Mouse (Mus musculus) kidney, postnatal 14 days (tissue): Measurements from ENCODE around the gene Adipor2.

ENCODE experiments used
- DNase-seq: peaks from one replicate; pipeline ENCODE4 v3.0.0; 2022; ENCODE audit warnings: mixed read lengths

Gene Adipor2

DNA sequence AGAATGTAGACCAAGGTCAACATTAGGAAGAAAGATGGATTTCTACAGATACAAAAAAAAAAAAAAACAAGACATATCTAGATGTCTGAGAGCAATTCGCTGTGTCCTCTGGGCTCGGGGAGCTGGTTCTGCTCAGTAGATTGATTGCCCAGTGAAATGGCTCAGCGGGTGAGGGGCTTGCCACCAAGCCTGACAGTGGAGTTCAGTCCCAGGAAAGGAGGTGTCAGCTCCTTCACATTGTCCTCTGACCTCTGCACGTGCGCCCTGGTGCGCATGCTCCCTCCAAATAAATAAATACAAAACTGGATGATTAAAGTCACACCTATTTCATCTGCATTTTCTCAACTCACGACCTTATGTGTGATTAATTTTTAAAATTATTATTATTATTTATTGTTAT is 1.9 kb upstream of the Adipor2 start:
- no peak for DNase-seq

GRCm38 (mm10) chr6:119418392-119419251 is 1.1 kb upstream of the Adipor2 start:
- peak; percentile 44 for DNase-seq

DNA sequence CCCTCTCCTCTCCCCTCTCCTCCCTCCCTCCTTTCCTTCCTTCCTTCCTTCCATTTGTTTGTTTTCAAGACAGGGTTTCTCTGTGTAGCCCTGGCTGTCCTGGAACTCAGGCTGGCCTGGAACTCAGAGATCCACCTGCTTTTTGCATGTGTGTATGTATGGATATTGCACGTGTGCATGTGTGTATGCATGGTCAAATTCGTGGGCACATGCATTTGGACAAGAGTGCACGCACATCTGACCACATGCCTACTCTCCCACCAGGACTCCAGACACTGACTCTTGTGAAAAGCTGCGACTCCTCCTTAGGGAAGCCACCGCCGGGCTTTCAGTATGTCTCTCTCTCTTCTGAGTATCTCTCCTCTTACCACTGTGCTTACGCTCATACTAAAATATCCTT is 317 bp upstream of the Adipor2 start:
- no peak for DNase-seq

DNA sequence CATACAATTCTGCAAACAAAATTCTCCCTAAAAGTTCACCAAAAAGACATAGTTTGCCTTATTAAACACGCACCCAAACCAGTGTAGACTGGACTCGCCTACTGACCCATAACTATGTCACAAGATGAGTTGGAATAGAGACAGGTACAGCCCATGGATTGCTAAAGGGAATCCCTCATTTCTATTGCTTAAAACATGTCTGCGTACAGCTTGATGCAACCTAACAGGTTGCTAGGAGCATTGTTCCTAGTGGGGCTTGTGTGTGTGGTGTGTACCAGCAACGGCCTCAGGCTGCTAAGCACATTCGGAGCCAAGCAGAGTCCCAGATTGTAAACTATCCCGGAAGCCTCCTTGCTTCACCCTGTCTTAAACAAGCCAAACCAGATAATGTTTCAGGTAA is 861 bp downstream of the Adipor2 start:
- no peak for DNase-seq

DNA sequence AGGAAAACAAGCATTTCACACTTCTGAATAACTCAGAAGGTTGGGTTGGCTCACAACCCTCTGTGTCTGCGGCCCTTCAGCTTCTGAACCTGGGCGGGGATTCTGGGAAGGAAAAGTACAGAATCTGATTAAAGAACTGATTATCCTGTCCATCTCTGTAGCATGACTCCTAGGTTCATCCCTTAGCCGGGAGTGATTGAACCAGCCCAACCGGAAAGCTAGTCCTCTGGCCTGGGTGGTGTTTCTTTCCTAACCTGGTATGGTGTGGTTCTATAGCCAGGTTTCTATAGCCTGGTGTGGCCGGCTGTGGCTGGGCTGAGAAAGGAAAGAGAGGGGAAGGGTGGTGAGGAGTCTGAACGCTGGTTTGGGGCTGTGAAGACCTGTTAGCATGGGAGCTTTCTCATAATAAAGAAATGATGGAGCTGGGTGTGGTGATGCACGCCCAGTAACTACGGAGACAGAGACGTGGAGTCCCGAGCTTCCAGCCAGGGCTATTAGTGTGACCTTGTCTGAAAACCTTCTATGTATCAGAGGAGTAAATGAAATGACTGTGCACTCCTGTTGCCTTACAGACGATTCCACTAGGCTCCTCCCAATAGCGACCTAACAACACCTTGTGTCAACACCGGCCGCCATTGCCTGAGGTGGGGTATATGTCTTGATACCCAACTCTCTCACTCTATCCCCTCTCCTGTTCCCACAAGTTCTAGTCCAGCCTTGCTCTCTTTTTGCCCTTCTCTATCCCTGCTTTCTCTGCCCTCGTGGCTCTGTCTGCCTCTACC is 3.1 kb downstream of the Adipor2 start:
- no peak for DNase-seq

GRCm38 (mm10) chr6:119412588-119412987 is 4.9 kb downstream of the Adipor2 start:
- DNase-seq = no peak

DNA sequence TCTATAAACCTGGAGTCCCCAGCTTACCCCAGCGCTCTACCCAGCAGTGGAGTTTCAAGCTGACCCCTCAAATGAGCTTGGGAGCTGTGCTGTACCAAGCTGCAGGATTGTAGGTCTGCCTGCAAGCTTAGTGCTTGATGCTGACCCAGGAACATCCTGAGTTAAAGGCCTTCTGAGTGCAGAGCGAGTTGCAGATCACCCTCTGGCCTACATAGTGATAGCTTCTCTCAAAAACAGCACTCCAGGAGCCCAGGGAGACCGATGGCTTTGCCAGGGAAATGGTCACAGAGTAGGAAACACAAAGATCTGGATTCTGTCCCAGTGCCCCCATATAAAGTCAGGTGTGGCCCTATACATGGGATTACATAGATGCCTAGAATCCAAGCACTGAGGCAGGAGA is 6.0 kb downstream of the Adipor2 start:
- DNase-seq = no peak

DNA sequence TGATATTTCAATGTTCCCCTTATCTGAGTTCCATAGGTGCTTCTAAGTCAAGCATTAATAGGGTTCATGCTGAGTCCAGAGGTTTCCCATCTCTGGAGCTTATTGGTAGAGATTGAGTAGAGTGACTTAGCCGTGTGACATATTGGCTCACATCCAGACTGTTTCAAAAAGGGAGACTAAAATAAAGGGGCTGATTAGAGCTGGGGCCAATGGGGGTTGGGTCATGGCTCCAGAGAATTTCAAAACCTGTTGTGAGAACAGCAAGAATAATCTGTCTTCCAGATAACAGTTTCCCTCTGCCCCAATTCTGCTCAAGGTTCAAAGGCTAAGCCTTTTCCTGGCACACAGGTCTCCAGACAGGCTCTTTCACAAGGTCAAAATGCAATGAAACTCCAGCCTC is 7.7 kb downstream of the Adipor2 start:
- DNase-seq = peak; percentile 17

- DNase-seq = no peak
Measured at GRCm38 (mm10) chr6:119408582-119408981, 8.9 kb downstream of the Adipor2 start.

GRCm38 (mm10) chr6:119407818-119408217 is 9.7 kb downstream of the Adipor2 start:
- no peak for DNase-seq

DNA sequence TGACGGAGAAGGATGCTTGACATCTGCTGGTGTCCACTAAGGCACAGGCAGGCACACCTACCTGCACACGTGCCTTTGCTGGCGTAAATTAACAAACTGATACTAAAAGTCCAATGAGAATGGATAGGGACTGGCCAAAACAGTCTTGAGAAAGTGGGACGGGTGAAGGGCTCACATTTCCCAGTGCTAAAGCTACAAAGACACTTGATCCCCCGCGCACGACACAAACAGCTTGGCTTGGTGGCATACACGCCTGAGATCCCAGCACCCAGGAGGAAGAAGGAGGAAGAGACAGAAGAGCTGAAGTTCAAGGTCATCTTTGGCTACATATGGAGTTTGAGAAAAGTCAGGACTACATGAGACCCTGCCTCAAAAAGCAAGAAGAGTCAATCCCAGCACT is 11.0 kb downstream of the Adipor2 start:
- DNase-seq = no peak

DNA sequence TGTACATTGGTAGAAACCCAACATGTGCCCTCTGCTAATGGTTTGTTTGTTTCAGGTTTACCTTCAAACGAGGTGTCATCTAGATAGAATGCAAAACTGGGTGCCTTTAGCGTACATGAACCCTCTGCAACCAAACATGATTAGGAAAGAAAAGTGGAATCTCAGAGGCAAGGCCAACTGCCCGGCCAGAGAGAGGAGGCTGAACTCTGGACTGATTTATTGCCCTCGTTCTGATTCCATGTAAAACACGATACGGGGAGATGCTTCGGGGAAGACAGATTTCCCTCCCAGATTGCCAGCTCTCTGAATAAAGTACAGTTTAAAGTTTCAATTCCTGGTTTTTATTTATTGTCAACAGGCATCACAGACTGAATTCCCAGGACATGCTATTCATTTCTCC is 12.2 kb downstream of the Adipor2 start:
- DNase-seq = peak; percentile 11

- no peak for DNase-seq
Measured at GRCm38 (mm10) chr6:119404854-119405253, 12.7 kb downstream of the Adipor2 start.

- DNase-seq = no peak
Measured at GRCm38 (mm10) chr6:119402976-119403375, 14.5 kb downstream of the Adipor2 start.

- no peak for DNase-seq
Measured at GRCm38 (mm10) chr6:119401545-119402304, 15.8 kb downstream of the Adipor2 start.

- DNase-seq = no peak
Measured at GRCm38 (mm10) chr6:119400649-119401048, 16.9 kb downstream of the Adipor2 start.

GRCm38 (mm10) chr6:119399371-119399770 is 18.1 kb downstream of the Adipor2 start:
- DNase-seq = no peak

GRCm38 (mm10) chr6:119396309-119396634 is 21.2 kb downstream of the Adipor2 start:
- DNase-seq = peak; percentile 66

DNA sequence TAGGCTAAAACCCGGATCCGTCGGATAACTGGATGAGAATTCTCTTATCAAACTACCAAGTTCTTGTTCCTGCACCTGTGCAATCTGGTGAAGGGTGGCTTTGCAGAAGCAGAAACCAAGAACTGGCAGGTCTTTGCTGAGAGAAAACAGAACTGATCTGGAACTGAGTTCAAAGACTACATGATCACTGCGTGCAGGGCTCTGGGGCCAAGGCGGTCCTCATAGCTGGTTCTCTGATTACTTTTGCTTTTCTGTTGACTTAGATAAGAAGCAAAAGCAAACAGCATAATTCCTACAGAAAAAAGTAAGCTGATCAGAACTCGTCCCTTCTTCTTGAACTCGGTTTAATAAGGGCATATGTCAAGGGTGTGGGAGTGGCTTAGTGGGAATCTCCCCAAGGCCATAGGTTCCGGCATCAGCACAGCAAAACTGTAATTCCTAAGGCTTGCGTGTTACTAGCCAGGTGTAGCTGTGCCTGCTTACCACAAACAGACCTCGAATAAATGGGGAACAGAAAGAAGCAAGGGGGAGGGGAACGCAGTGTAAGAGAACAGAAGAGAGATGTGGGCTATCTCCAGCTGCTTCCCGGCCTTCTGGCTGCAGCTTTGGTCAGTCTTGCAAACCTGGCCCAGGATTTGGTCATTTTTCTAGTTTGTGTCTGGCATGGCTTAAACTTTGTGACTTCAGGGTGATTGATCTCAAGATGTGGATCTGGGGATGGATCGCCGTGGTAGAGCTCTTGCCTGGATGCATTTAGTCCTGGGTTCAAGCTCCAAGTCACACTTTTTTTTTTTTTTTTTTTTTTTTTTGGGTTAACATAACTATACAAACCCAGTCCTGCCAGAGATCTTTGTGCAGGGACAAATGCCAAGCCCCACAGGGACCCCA is 21.8 kb downstream of the Adipor2 start:
- DNase-seq = no peak

DNA sequence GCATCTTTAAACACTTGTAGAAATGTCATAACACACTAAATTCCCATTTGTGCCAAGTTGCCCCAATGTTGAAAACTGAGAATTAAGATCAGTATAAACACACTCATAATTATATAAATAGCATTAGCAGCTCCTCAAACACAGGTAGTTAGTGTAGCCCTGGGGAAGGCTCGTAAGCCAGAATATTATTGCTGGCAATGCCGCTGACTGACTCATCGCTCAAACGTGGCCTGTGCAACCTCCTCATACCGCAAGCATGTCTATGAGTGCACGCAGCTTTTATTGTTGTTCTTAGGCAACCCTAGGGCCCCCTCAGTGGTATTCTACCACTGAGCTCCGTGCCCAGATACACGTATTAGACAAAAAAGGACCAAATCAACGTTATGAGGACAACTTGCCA is 24.7 kb downstream of the Adipor2 start:
- no peak for DNase-seq

DNA sequence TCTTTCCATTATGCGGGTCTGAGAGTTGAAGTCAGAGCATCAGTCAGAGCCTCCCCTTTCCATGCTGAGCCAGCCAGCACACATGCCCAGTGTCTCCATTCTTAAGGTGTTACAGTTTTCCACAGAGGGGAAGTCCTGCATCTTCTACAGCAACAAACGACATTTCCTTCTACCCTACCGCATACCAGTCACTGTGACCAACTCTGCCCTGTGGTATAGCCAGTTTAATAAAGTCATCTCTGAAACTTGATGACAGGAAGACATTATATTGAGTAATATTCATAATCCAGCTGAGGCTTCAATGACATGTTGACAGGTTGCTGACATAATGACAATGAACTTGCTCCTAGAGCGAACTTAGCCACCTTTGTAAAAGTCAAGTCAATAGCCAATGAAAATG is 26.8 kb downstream of the Adipor2 start:
- DNase-seq = no peak

GRCm38 (mm10) chr6:119389089-119389488 is 28.4 kb downstream of the Adipor2 start:
- DNase-seq = no peak

GRCm38 (mm10) chr6:119388650-119389012 is 28.9 kb downstream of the Adipor2 start:
- DNase-seq = peak; percentile 97
